Mouse (Mus musculus) spleen, adult 2 months (tissue): Measurements from ENCODE around the gene Csnk1e. TPM values are rescaled to one million over a fixed set of nuclear protein-coding genes. Genes with fewer than 3 reads are reported as not detected.

Experiments used
- DNase-seq, 2 experiments: peaks; one replicate each; pipeline versions ENCODE4 v3.0.0 to v3.0.0-alpha.2; 2012 to 2021; ENCODE audit warnings: low spot score in 2 of 2, low read depth in 1 of 2
- H3K27ac ChIP-seq: fragments of 200-500 bp; 2 replicates; pipeline ENCODE4 v1.5.1; 2012; ENCODE audit warnings: low read length, inconsistent platforms; ENCODE audit not compliant: insufficient read depth
- H3K27me3 ChIP-seq: fragments of 200-500 bp; 2 replicates; pipeline ENCODE4 v1.6.1; 2012; ENCODE audit warnings: mild to moderate bottlenecking, moderate library complexity, low read length, inconsistent platforms; ENCODE audit not compliant: control insufficient read depth, insufficient read depth
- H3K36me3 ChIP-seq: fragments of 200-500 bp; 2 replicates; pipeline ENCODE4 v1.6.1; 2012; ENCODE audit warnings: mild to moderate bottlenecking, low read length, inconsistent platforms; ENCODE audit not compliant: control insufficient read depth, insufficient read depth
- H3K4me1 ChIP-seq: fragments of 200-500 bp; 2 replicates; pipeline ENCODE4 v1.6.1; 2011; ENCODE audit warnings: inconsistent platforms; ENCODE audit not compliant: control insufficient read depth, insufficient read depth, insufficient read length
- H3K4me3 ChIP-seq: fragments of 200-500 bp; 2 replicates; pipeline ENCODE4 v1.5.1; 2011; ENCODE audit warnings: mild to moderate bottlenecking, inconsistent platforms; ENCODE audit not compliant: insufficient read depth, insufficient read length; ENCODE audit errors: extremely low read depth
- CTCF ChIP-seq: fragments of 200-500 bp; IDR thresholded peaks from 2 replicates; pipeline ENCODE4 v1.5.1; 2011; ENCODE audit warnings: mild to moderate bottlenecking, inconsistent platforms; ENCODE audit not compliant: insufficient read depth, insufficient read length, insufficient replicate concordance; ENCODE audit errors: extremely low read depth
- POLR2A ChIP-seq: fragments of 200-500 bp; IDR thresholded peaks from 2 replicates; pipeline ENCODE4 v1.6.1; 2011; ENCODE audit warnings: low read depth, low read length, inconsistent platforms
- WGBS: fragments of 180-500 bp; shearing (Covaris S2); methylation state at CpG from one replicate; pipeline ENCODE4 v1.1.7; 2018; 5-methylcytosine and 5-hydroxymethylcytosine counted together
- polyA plus RNA-seq: library from polyadenylated mRNA; depleted of rRNA; stranded (reverse); fragments of >200 nt; gene quantifications from 2 replicates; pipeline ENCODE4 v1.2.3, GENCODE M21; 2012

Csnk1e gene
- polyA plus RNA-seq, 1 experiment, result 26.3 TPM

DNA sequence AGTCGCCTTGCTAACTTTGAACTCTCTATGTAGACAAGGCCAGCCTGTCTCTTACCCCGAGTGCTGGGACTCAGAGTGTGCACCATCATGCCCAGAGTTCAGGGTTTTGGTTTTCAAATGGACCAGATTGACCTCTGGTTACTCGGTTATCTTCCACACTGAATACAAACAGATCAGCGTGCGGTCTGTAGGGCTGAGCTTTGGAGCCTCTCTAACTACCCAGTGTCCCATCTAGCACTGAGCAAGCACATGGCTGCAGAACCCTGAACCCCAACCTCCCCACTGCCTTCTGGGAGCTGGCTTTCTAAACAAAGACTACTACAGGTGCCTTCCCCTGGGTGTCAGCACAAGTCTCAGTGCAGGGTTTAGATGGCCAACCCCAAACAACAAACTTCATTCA lies 62.8 kb downstream of the Csnk1e start:
- no peaks in the 10 kb centered on the region for H3K36me3 ChIP-seq
- H3K27ac ChIP-seq, result no peak overlapping the region
- no peak for TF ChIP-seq CTCF
- no peak for TF ChIP-seq POLR2A
- 91% methylated on average over 5 of the region's 5 CpGs for WGBS
- H3K4me3 ChIP-seq, result no peak overlapping the region
- no peaks in the 10 kb centered on the region for H3K27me3 ChIP-seq
- peaks cover 11% of the 10 kb centered on the region; the same call in 1 of the 2 replicates for H3K4me1 ChIP-seq
- no peak for DNase-seq

- Histone ChIP-seq H3K36me3 (no peaks in the 10 kb centered on the region), H3K27me3 (no peaks in the 10 kb centered on the region), H3K4me3 (no peak overlapping the region), H3K4me1 (peaks cover 8% of the 10 kb centered on the region; the same call in 1 of the 2 replicates), H3K27ac (no peak overlapping the region)
- DNase-seq, result no peak
- WGBS, result 79% methylated on average over 7 of the region's 7 CpGs
- TF ChIP-seq CTCF (no peak), POLR2A (no peak)
Measured at GRCm38 (mm10) chr15:79391447-79392093, 63.8 kb downstream of the Csnk1e start.

DNA sequence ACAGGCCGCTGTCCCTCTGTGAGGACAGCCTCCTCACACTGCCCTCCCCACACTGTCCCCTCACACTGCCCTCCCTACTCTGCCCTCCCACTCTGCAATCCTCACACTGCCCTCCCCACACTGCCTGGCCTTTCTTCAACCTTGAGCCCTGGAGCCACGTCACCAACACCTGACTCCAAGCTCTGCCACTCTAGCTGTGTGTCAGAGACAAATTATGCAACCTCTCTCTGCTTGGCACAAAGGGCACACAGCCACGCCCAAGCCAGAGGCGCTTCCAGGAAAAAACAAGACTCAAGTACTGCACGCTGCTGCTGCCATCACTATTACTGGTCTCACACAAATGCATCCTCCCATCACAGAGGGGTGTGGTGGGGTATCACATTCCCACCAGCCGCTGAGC lies 64.9 kb downstream of the Csnk1e start:
- DNase-seq, result no peak
- WGBS, result 78% methylated on average over 6 of the region's 6 CpGs
- H3K27ac ChIP-seq, result no peak overlapping the region
- H3K4me3 ChIP-seq, result no peak overlapping the region
- TF ChIP-seq CTCF, result no peak
- 0 out of 2 replicates have a peak, but pooled peaks cover 7% of the 10 kb centered on the region for H3K4me1 ChIP-seq
- no peaks in the 10 kb centered on the region for H3K27me3 ChIP-seq
- no peaks in the 10 kb centered on the region for H3K36me3 ChIP-seq

GRCm38 (mm10) chr15:79388171-79388570 lies 67.2 kb downstream of the Csnk1e start:
- Histone ChIP-seq H3K4me1 (0 out of 2 replicates have a peak, but pooled peaks cover 7% of the 10 kb centered on the region), H3K27me3 (no peaks in the 10 kb centered on the region), H3K4me3 (no peak overlapping the region), H3K27ac (no peak overlapping the region), H3K36me3 (no peaks in the 10 kb centered on the region)
- no peak for DNase-seq
- 86% methylated on average over 6 of the region's 6 CpGs for WGBS
- TF ChIP-seq CTCF, result no peak
- TF ChIP-seq POLR2A, result no peak

GRCm38 (mm10) chr15:79387611-79388010 lies 67.8 kb downstream of the Csnk1e start:
- 77% methylated on average over 7 of the region's 7 CpGs for WGBS
- no peak overlapping the region for H3K27ac ChIP-seq
- no peak overlapping the region for H3K4me3 ChIP-seq
- TF ChIP-seq CTCF, result no peak
- no peak for TF ChIP-seq POLR2A
- H3K4me1 ChIP-seq, result 0 out of 2 replicates have a peak, but pooled peaks cover 7% of the 10 kb centered on the region
- DNase-seq, result no peak
- no peaks in the 10 kb centered on the region for H3K27me3 ChIP-seq
- no peaks in the 10 kb centered on the region for H3K36me3 ChIP-seq

DNA sequence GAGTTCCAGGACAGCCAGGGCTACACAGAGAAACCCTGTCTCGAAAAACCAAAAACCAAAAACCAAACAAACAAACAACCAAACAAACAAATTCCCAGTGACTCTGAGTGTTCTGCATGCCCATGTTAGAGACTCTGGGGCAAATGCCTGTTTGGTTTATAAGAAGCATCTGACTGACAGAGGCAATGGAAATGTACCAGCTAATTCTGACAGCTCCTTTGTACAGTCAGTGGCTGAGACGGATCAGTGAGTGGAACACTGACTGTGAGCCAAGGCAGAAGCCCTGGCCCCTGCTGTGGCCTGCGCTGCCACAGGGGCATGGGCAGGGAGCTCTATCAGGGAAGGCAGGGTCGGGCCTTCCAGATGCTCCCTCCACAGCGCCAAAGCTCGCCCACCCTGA lies 68.3 kb downstream of the Csnk1e start:
- Histone ChIP-seq H3K4me1 (0 out of 2 replicates have a peak, but pooled peaks cover 7% of the 10 kb centered on the region), H3K27ac (no peak overlapping the region), H3K36me3 (no peaks in the 10 kb centered on the region), H3K27me3 (no peaks in the 10 kb centered on the region), H3K4me3 (no peak overlapping the region)
- no peak for DNase-seq
- no peak for TF ChIP-seq CTCF
- no peak for TF ChIP-seq POLR2A
- 76% methylated on average over 6 of the region's 6 CpGs for WGBS

DNA sequence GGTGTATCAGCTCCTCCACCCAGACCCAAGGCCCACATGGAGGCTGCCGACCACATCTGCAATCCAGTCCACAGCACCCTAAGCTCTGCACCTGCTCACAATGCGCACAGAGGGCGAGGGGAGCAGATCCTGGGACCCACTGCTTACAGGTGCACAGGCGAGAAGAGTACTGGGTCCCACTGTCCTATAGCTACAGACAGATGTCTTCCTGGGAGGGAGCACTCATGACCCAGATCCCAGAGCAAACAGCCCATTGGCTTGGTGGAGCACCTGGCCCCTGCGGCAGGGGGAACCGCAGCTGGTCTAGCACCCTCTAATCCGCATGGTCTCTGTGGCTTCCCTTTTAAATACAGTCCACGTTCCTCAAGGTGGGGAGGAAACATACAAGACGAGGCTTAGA lies 73.7 kb downstream of the Csnk1e start:
- WGBS, result 73% methylated on average over 9 of the region's 9 CpGs
- no peak for TF ChIP-seq CTCF
- no peak for TF ChIP-seq POLR2A
- Histone ChIP-seq H3K27ac (no peak overlapping the region), H3K36me3 (peaks cover 9% of the 10 kb centered on the region), H3K27me3 (no peaks in the 10 kb centered on the region), H3K4me1 (no peaks in the 10 kb centered on the region), H3K4me3 (no peak overlapping the region)
- DNase-seq, result no peak
